Mouse (Mus musculus): Measurements from ENCODE around the gene Lrp1. TPM values are rescaled to one million over a fixed set of nuclear protein-coding genes. Genes with fewer than 3 reads are reported as not detected.
A peak's percentile ranks its signal among the peaks of the same experiment; 100 is the strongest.

The Lrp1 gene
- polyA plus RNA-seq, 1 experiment from 2014 or later: 101 TPM

DNA sequence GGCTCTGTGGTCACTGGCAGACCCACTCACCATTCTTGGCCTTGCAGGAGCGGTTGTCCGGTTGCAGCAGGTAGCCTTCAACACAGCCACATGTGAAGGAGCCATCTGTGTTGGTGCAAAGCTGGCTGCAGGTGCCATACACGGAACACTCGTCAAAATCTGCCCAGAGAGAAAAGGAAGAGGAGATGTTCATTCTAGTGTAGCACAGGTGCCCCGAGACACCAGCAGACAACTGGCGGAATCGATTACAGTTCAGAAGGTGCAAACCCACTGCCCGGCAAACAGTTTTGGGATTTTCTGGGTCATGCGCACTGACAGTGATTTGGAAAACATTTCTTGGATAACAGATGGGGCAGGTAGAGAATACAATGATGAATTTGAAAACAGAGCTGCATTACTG is 15.2 kb downstream of the Lrp1 start:
- H3K4me1 ChIP-seq (replicated peaks): peaks cover 6% of the 10 kb centered on the region; the same call in 1 of the 2 replicates
- H3K27me3 ChIP-seq: no peaks in the 10 kb centered on the region
- no peak for ATAC-seq (ENCODE audit: low FRiP score)
- no peaks in the 10 kb centered on the region for H3K9me3 ChIP-seq
- H3K36me3 ChIP-seq: peaks cover 98% of the 10 kb centered on the region
- H3K4me3 ChIP-seq: no peak overlapping the region
- WGBS: 97% methylated on average over 9 of the region's 9 CpGs
- H3K9ac ChIP-seq: no peak overlapping the region
- H3K27ac ChIP-seq: no peak overlapping the region
- H3K4me2 ChIP-seq: no peak overlapping the region

DNA sequence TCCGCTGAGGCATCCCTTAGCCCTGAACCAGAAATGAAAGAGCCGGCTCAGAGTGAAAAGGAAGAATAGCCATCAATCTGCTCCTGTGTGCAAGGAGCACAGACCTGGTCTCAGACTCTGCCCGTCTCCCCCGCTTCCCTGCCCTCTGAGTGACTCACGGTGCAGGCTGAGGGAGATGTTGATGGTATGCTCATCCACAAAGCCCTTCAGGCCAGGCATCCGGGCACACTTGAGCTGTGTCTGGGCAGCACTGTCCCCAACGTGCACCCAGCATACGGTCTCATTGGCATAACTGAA is 15.7 kb downstream of the Lrp1 start:
- H3K27ac ChIP-seq: no peak overlapping the region
- H3K9me3 ChIP-seq: no peaks in the 10 kb centered on the region
- H3K4me3 ChIP-seq: no peak overlapping the region
- H3K9ac ChIP-seq: no peak overlapping the region
- no peaks in the 10 kb centered on the region for H3K27me3 ChIP-seq
- 85% methylated on average over 8 of the region's 8 CpGs for WGBS
- H3K4me2 ChIP-seq: no peak overlapping the region
- H3K4me1 ChIP-seq (replicated peaks): peaks cover 6% of the 10 kb centered on the region; the same call in 1 of the 2 replicates
- no peak for ATAC-seq (ENCODE audit: low FRiP score)
- H3K36me3 ChIP-seq: peaks cover 98% of the 10 kb centered on the region

DNA sequence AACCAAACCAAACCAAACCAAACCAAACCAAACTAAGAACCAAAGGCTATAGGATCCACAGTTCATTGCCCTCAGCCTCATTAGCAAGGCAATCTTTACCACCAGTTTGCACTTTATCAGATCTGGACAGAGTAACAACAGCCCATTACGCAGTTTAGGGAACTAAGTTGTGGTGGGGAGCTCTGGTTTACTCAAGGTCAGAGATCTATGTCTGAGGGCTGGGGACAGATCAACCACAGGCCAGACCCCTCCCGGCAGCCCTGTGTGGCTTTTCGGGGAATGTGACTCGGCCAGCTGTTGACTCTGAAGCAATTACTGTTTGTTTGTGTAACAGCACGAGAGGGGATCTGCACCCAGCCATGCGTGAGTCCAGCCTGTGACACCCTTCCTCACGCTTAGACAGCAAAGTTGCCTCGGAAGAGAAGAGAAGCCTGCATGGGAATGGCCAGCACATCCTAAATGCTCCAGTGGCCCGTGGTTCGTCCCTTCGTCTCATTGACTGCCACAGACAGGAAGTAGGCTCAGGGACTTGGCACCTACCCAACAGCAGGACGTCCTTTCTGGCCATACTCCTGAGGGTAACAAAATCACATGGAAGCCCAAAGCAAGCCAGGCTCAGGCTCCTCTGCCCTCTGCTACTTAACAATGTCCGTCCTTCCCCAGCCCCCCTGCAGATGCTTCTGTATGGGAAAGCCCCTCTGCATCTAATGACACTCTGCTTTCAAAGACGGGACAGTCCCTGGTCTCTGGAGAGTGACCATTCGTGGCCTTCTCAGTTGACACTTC is 16.3 kb downstream of the Lrp1 start:
- no peaks in the 10 kb centered on the region for H3K27me3 ChIP-seq
- WGBS: 72% methylated on average over 15 of the region's 15 CpGs
- no peak overlapping the region for H3K9ac ChIP-seq
- H3K36me3 ChIP-seq: peaks cover 97% of the 10 kb centered on the region
- H3K9me3 ChIP-seq: no peaks in the 10 kb centered on the region
- no peak overlapping the region for H3K4me3 ChIP-seq
- peak overlapping the region; percentile 4; the same call in 1 of the 2 replicates for H3K27ac ChIP-seq
- peaks cover 6% of the 10 kb centered on the region; the same call in 1 of the 2 replicates for H3K4me1 ChIP-seq (replicated peaks)
- no peak for ATAC-seq (ENCODE audit: low FRiP score)
- no peak overlapping the region for H3K4me2 ChIP-seq

DNA sequence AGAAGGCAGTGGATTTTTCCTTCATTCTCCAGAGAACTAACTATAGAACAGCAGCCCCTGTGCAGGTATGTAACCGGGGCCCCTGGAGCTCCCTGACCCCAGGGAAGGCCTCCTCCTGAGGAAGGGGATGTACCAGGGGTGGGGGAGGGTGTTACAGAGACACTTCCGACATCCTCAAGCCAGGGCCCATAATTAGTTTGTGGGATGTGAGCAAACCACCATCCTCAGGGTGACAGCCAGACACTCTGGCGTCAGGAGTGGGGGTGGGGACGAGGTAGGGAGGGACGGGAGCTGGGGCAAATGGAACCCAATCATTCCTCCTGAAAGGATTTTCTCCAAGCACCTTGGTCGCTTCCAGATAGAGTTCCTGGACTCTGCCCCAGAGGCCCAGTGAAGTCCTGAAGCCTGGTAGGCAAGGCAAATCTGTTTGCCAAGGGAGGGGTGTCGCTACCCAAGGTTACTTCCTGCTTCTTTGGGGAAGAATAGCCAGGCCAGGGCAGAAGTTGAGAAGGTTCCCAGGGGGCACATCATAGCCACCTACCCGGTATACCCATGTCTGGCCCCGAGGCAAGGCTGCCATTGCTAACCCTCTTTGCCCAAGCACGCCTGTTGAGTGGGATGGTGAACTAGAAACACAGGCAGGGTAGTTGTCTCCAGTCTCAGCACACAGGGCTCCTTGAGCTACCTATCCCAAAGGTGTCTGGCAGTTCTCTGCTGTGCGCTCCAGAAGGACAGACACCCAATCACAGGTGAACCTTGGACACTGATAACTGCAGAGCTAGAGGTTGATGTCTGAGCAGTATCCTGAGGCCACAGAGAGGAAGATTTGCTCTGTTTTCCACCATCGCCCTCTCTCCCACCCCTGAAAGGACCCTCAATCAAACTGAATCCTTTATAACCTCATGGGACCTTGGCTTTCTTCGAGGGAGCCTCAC is 17.2 kb downstream of the Lrp1 start:
- peaks cover 97% of the 10 kb centered on the region for H3K36me3 ChIP-seq
- H3K27ac ChIP-seq: no peak overlapping the region
- no peak overlapping the region for H3K4me3 ChIP-seq
- WGBS: 83% methylated on average over 13 of the region's 13 CpGs
- no peak overlapping the region for H3K9ac ChIP-seq
- H3K9me3 ChIP-seq: no peaks in the 10 kb centered on the region
- no peak overlapping the region for H3K4me2 ChIP-seq
- H3K27me3 ChIP-seq: no peaks in the 10 kb centered on the region
- ATAC-seq (ENCODE audit: low FRiP score): no peak
- H3K4me1 ChIP-seq (replicated peaks): peaks cover 2% of the 10 kb centered on the region; the same call in 1 of the 2 replicates

DNA sequence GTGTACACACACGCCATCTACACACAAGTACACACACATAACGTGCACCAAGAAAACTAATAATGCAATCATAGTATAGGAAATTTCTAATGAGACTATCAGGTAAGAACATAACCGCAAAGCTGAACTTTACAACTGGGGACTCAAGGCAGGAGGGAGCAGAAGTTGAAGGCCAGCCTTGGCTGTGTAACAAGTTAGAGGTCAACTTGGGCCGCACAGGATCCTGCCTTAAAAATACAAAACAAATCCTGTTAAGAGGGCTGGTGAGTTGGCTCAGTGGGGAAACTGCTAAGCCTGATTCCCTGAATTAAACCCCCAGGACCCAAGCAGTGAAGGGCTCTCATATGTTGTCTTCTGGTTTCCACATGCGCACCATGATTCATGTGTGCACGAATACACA is 18.8 kb downstream of the Lrp1 start:
- 95% methylated on average over 6 of the region's 6 CpGs for WGBS
- no peak for ATAC-seq (ENCODE audit: low FRiP score)
- peaks cover 97% of the 10 kb centered on the region for H3K36me3 ChIP-seq
- no peak overlapping the region for H3K27ac ChIP-seq
- no peaks in the 10 kb centered on the region for H3K27me3 ChIP-seq
- no peaks in the 10 kb centered on the region for H3K9me3 ChIP-seq
- peaks cover 14% of the 10 kb centered on the region for H3K4me1 ChIP-seq (replicated peaks)
- H3K9ac ChIP-seq: no peak overlapping the region
- no peak overlapping the region for H3K4me3 ChIP-seq
- H3K4me2 ChIP-seq: no peak overlapping the region

DNA sequence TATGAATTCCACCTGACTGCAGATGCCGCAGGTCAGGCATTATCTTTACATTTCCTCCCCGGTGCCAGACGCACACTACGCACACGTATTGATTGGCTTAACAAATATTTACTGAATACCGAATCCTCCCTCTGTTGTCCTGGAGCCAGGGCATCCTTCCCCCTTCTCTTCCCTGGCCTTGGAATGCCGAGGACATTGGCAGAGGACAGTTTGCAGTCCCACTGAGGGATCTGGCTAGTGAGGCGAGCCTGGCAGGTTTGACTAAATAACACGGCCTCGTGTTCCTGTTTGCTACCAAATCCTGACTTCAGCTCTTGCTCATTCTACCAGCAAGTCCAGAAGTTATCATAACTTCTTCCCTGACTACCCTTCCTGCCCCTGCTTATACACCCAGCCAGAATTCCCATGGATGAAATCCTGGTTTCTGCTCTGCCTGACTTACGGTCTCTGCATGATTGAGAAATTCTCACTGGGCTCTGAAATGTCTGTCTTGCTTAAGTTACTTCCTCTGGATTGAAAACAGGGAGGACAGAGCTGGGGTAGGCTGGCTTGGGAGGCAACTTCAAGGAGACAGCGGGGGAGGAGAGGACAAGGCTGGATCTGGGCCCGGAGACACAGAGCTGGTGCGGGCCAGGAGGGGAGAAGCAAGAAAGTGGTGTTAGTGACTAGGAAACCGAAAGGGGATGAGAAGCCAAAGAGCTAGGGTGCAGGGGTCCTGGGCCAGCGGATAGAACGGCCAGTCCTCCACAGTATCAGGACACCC is 21.0 kb downstream of the Lrp1 start:
- peak overlapping the region; percentile 20 for H3K27ac ChIP-seq
- H3K9ac ChIP-seq: no peak overlapping the region
- H3K27me3 ChIP-seq: no peaks in the 10 kb centered on the region
- no peaks in the 10 kb centered on the region for H3K9me3 ChIP-seq
- H3K4me1 ChIP-seq (replicated peaks): peaks cover 27% of the 10 kb centered on the region
- 68% methylated on average over 17 of the region's 17 CpGs for WGBS
- no peak overlapping the region for H3K4me2 ChIP-seq
- no peak overlapping the region for H3K4me3 ChIP-seq
- ATAC-seq (ENCODE audit: low FRiP score): no peak
- H3K36me3 ChIP-seq: peaks cover 91% of the 10 kb centered on the region

DNA sequence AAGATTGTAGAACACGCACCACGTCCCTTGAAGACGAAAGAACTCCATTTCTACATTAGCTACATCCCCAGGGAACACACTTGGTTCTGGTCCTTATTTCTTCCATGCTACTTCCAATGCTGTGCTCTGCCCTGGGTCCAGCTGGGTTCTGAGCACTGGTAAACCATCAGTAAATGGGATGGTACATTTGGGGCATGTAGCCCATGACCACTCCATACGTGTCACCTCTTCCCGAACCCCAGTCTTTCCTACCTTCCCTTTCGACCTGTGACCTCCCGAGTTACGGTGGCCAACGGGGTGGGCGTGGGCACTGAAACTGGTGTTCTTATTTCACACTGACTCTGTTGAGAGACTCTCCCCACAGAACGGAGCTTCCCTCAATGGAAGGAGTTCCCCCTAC is 21.7 kb downstream of the Lrp1 start:
- Histone ChIP-seq H3K27me3 (no peaks in the 10 kb centered on the region), H3K9me3 (no peaks in the 10 kb centered on the region), H3K27ac (no peak overlapping the region), H3K9ac (no peak overlapping the region), H3K36me3 (peaks cover 91% of the 10 kb centered on the region), H3K4me1 (replicated peaks) (peaks cover 27% of the 10 kb centered on the region), H3K4me2 (no peak overlapping the region), H3K4me3 (no peak overlapping the region)
- no peak for ATAC-seq (ENCODE audit: low FRiP score)
- 86% methylated on average over 11 of the region's 11 CpGs for WGBS

DNA sequence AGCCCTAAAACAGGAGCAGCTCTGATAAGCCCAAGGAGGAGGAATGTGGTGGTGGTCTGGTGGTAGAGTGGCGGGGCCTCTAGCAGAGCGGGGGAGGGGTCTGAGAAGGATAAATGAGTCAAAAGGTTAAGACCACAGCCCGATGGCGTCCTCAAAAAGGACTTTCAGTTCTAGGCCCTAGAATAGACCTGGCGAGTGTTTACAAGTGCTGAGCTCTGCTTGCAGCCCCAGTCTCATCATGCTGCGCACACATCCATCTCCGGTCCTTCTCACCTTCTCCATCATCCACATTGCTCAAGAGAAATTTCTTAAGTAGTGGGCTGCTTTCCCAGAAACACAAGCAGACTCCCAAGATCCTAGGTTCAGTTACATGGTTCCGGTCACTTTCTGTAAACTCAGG is 22.3 kb downstream of the Lrp1 start:
- Histone ChIP-seq H3K9ac (no peak overlapping the region), H3K27me3 (no peaks in the 10 kb centered on the region), H3K36me3 (peaks cover 91% of the 10 kb centered on the region), H3K4me1 (replicated peaks) (peaks cover 27% of the 10 kb centered on the region), H3K9me3 (no peaks in the 10 kb centered on the region), H3K4me2 (no peak overlapping the region), H3K4me3 (no peak overlapping the region), H3K27ac (no peak overlapping the region)
- 69% methylated on average over 8 of the region's 8 CpGs for WGBS
- no peak for ATAC-seq (ENCODE audit: low FRiP score)

DNA sequence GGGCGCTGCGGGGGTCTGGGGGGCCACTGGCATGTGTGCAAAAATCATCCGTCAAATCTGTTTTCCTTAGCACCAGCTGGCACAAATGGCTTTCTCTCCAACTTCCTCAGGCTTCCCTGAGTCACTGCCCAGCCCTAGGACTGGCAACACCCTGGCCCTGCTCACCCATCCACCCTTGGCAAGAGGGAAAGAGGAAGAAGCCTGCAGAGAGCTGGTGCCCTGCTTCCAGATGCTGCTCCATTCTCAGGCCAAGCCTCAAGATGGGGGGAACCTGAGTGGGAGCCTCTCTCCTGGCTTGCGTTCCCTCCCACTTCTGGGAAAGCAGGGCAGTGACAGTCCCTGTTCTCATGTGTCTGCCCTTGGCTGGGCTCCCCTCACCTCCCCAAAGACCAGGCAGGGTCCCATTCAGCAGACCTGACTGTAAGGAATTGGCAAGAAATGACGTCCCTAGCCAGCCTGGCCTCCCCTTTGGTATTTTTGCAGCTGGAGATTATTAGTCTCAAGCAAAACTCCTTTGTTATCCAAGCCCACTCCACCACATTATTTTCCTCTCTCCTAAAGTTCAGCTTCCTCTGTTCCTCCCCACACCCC is 23.5 kb downstream of the Lrp1 start:
- Histone ChIP-seq H3K4me1 (replicated peaks) (peaks cover 27% of the 10 kb centered on the region), H3K9me3 (no peaks in the 10 kb centered on the region), H3K27me3 (no peaks in the 10 kb centered on the region), H3K9ac (0 out of 2 replicates have a peak overlapping the region, but pooled peaks have one; percentile 30), H3K4me3 (no peak overlapping the region), H3K4me2 (no peak overlapping the region), H3K36me3 (peaks cover 92% of the 10 kb centered on the region), H3K27ac (peak overlapping the region; percentile 56; the same call in 1 of the 2 replicates)
- peak; percentile 47; the same call in 1 of the 2 replicates for ATAC-seq (ENCODE audit: low FRiP score)
- 81% methylated on average over 5 of the region's 5 CpGs for WGBS

DNA sequence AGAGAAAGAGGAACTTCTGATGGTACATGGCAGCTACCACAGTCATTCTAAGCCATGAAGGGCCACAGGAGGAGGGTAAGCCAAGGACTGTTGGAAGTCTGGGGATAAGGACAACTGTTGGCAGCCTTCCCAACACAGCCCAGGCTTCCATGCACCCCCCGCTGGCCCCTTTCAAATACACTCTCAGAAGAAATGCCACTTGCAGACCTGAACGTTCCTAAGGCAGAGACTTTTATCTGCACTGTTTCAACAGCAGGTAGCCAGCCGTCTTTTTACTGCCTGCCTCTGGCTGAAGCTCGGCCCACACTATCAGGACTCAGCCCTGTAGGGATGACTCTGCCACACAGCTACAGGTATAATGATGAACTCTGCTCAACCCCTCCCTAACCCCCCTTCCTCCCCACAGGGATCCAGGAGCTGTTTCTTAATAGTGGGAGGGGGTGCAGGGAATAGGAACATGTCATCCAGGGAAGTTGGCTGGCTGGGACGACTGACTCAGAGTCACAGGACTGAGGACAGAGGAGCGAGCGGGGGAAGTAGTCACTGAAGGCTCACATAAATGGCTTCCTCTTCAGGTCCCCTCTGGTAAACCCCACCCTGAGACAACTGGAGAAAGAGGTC is 24.5 kb downstream of the Lrp1 start:
- Histone ChIP-seq H3K4me2 (no peak overlapping the region), H3K4me3 (no peak overlapping the region), H3K9me3 (no peaks in the 10 kb centered on the region), H3K4me1 (replicated peaks) (peaks cover 35% of the 10 kb centered on the region), H3K27me3 (no peaks in the 10 kb centered on the region), H3K36me3 (peaks cover 93% of the 10 kb centered on the region), H3K27ac (peak overlapping the region; percentile 56), H3K9ac (no peak overlapping the region)
- WGBS: 54% methylated on average over 7 of the region's 7 CpGs
- no peak for ATAC-seq (ENCODE audit: low FRiP score)

DNA sequence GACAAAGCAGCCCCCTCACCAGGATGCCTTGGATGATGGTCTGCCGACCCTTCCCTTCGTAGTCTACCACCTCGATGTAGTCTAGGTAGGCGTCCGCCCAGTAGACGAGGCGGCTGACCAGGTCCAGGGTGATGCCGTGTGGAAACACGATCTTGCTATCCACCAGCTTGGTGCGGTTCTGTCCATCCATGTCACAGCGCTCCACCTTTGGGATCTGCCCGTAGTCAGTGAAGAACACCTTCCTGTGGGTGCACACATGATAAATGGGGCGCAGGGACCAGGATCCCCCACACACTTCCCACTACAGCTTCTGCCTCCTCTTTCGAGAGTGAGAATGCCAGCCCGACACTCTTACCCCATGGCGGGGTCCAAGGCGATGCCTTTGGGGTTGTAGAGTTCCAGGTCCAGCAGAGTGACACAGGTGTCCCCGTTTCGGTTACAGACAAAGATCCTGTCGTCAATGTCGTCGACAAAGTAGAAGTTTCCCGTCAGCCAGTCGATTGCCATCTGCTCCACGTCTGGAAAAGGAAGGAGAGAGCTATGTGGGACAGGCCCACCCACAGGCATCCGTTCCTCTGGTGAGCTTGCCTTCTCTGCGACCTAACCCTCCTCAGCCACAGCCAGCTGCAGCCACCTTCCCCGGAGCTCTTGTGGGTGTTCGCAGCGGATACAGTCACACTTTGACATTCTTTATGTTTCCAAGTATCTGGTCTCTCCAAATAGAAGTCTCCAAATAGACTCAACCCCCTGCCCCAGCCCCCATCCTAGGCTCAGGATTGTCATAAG is 25.8 kb downstream of the Lrp1 start:
- WGBS: 90% methylated on average over 30 of the region's 30 CpGs
- H3K36me3 ChIP-seq: peaks cover 93% of the 10 kb centered on the region

More for the DNA sequence above, 25.8 kb downstream of the Lrp1 start:
- H3K4me1 ChIP-seq (replicated peaks): peaks cover 41% of the 10 kb centered on the region
- H3K4me3 ChIP-seq: no peak overlapping the region
- no peak overlapping the region for H3K9ac ChIP-seq
- no peaks in the 10 kb centered on the region for H3K9me3 ChIP-seq
- H3K4me2 ChIP-seq: no peak overlapping the region
- H3K27me3 ChIP-seq: no peaks in the 10 kb centered on the region
- ATAC-seq (ENCODE audit: low FRiP score): no peak
- H3K27ac ChIP-seq: no peak overlapping the region
